Mouse (Mus musculus) lung, adult 2 months (tissue): ENCODE data around the gene 9430097D07Rik.

ENCODE experiments used
- CTCF ChIP-seq: fragments of 200-500 bp; IDR thresholded peaks from 2 replicates; pipeline ENCODE4 v1.5.1; 2011; ENCODE audit warnings: mild to moderate bottlenecking, low read length, control low read depth; ENCODE audit not compliant: insufficient read depth
- POLR2A ChIP-seq: fragments of 200-500 bp; IDR thresholded peaks from 2 replicates; pipeline ENCODE4 v1.6.1; 2011; ENCODE audit warnings: low read depth, mild to moderate bottlenecking, control low read depth, low read length, borderline replicate concordance; ENCODE audit errors: extremely low read depth

DNA sequence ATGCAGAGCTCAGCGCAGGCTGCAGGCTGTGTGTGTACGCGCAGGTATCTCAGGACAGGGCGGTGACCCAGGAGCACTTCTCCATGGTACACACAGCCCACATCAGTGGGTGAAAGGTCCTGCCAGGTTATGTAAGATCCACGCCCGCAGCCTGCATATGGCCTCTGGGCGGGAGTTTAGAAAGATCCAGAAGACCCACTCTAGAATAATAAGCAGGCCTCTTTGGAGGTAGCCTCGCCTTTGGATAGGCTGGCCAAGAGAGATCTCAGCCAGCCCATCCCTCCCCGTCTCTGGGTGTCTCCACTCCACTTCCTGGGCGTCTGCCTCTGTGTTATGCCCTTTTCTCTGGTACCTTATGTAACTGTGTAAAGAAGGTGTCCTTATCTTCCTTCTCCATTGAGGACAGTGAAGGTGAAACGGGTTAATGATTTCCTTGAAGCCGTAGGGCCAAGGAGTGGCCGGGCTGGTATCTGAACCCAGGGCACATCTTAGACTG is 50.9 kb downstream of the 9430097D07Rik start:
- TF ChIP-seq CTCF, result no peak
- no peak for TF ChIP-seq POLR2A
